8 mouse cellular contexts compared by ENCODE assay signal in genomic region chr9:80068028-80068515, GRCm38 (mm10). TPM values are rescaled to one million over a fixed set of nuclear protein-coding genes. Genes with fewer than 3 reads are reported as not detected.
A peak's percentile ranks its signal among the peaks of the same experiment; 100 is the strongest.
DNase-seq lines count a peak whose midpoint lies in the region; ATAC-seq and TF ChIP-seq lines count a peak whose summit lies in the region.

No protein-coding gene starts in this region.

- no peaks in the 10 kb centered on the region for H3K27me3 ChIP-seq in heart, embryonic 10.5 days (ENCODE audit: insufficient read depth, poor library complexity, severe bottlenecking)
- H3K27me3 ChIP-seq in E14TG2a.4 (ENCODE audit: insufficient read depth, low read length), result no peaks in the 10 kb centered on the region
- H3K27me3 ChIP-seq in forebrain, embryonic 14.5 days (replicated peaks; ENCODE audit: control insufficient read depth, insufficient read depth, low read length), result no peaks in the 10 kb centered on the region
- H3K27me3 ChIP-seq in liver, embryonic 14.5 days (ENCODE audit: control insufficient read depth, insufficient read depth, low read length), result no peaks in the 10 kb centered on the region

- peak overlapping the region; percentile 99 for H3K27ac ChIP-seq in heart, embryonic 10.5 days
- H3K27ac ChIP-seq in forebrain, embryonic 14.5 days (ENCODE audit: low read depth, low read length), result peak overlapping the region; percentile 100
- peak overlapping the region; percentile 49 for H3K27ac ChIP-seq in liver, embryonic 14.5 days

- H3K4me1 ChIP-seq in heart, embryonic 10.5 days, result peaks cover 16% of the 10 kb centered on the region
- H3K4me1 ChIP-seq in E14TG2a.4 (replicated peaks; ENCODE audit: low read depth, low read length), result peaks cover 38% of the 10 kb centered on the region
- H3K4me1 ChIP-seq in forebrain, embryonic 14.5 days (ENCODE audit: control insufficient read depth, insufficient read depth, low read length), result peaks cover 11% of the 10 kb centered on the region
- H3K4me1 ChIP-seq in liver, embryonic 14.5 days (replicated peaks; ENCODE audit: control insufficient read depth in 2 of 2, insufficient read depth in 2 of 2, low read length in 1 of 2), result peaks cover 10 to 15% of the 10 kb centered on the region in 2 experiments

- peak overlapping the region; percentile 54 for H3K4me2 ChIP-seq in forebrain, embryonic 14.5 days (ENCODE audit: low read length)
- H3K4me2 ChIP-seq in liver, embryonic 14.5 days (ENCODE audit: low read depth), result peak overlapping the region; percentile 84

- no peaks in the 10 kb centered on the region for H3K36me3 ChIP-seq in heart, embryonic 10.5 days
- H3K36me3 ChIP-seq in E14TG2a.4 (ENCODE audit: insufficient read depth, low read length), result no peaks in the 10 kb centered on the region
- no peaks in the 10 kb centered on the region for H3K36me3 ChIP-seq in forebrain, embryonic 14.5 days (ENCODE audit: control insufficient read depth, insufficient read depth, low read length)
- H3K36me3 ChIP-seq in liver, embryonic 14.5 days (replicated peaks; ENCODE audit: control insufficient read depth, insufficient read depth, low read depth), result no peaks in the 10 kb centered on the region

- TF ChIP-seq EP300 in liver, embryonic 14.5 days (IDR thresholded peaks at IDR 0.05; ENCODE audit: low read depth), result no peak

- peak overlapping the region; percentile 99 for H3K9ac ChIP-seq in forebrain, embryonic 14.5 days (ENCODE audit: low read length)
- H3K9ac ChIP-seq in liver, embryonic 14.5 days (replicated peaks), result peak overlapping the region; percentile 91

- no peak for DNase-seq in heart, embryonic 10.5 days (ENCODE audit: low spot score)
- no peak for DNase-seq in heart, adult 8-10 months (ENCODE audit: low spot score)
- no peak for DNase-seq in forebrain, embryonic 14.5 days (ENCODE audit: low spot score)
- DNase-seq in liver, embryonic 14.5 days (ENCODE audit: low read depth in 3 of 3, low spot score in 3 of 3), result peak in 1 of 3 experiments; percentile 31
- no peak for DNase-seq in yolk sac, embryonic 10.5 days (ENCODE audit: low spot score)
- DNase-seq in gastrocnemius, postnatal 36 days, result no peak
- DNase-seq in thymus, postnatal 4 days, result no peak

- no peak for ATAC-seq in forebrain, embryonic 14.5 days
- ATAC-seq in liver, embryonic 14.5 days (ENCODE audit: insufficient read depth), result no peak

- WGBS in heart, embryonic 10.5 days, result under 1% methylated on average over 18 of the region's 18 CpGs
- under 1% methylated on average over 18 of the region's 18 CpGs for WGBS in forebrain, embryonic 14.5 days
- under 1% methylated on average over 18 of the region's 18 CpGs for WGBS in liver, embryonic 14.5 days (ENCODE audit: insufficient replicate concordance)

- peaks cover 8% of the 10 kb centered on the region; the same call in 1 of the 2 replicates for H3K9me3 ChIP-seq in heart, embryonic 10.5 days
- H3K9me3 ChIP-seq in E14TG2a.4 (ENCODE audit: low read length), result peaks cover 22% of the 10 kb centered on the region
- H3K9me3 ChIP-seq in forebrain, embryonic 14.5 days (replicated peaks; ENCODE audit: control insufficient read depth, low read length), result no peaks in the 10 kb centered on the region
- no peaks in the 10 kb centered on the region for H3K9me3 ChIP-seq in liver, embryonic 14.5 days (ENCODE audit: control insufficient read depth, low read length)

- no peak for TF ChIP-seq CTCF in E14TG2a.4 (conservative IDR thresholded peaks at IDR 0.05; ENCODE audit: low read length)
- no peak for TF ChIP-seq CTCF in liver, embryonic 14.5 days (IDR thresholded peaks at IDR 0.05; ENCODE audit: low read depth)

- intact Hi-C loops in gastrocnemius, postnatal 36 days (cut with DNase I), result no loop called here

- H3K4me3 ChIP-seq in heart, embryonic 10.5 days, result peak overlapping the region; percentile 91
- H3K4me3 ChIP-seq in E14TG2a.4 (replicated peaks; ENCODE audit: low read length), result peak overlapping the region; percentile 88
- H3K4me3 ChIP-seq in forebrain, embryonic 14.5 days (ENCODE audit: low read depth, low read length), result peak overlapping the region; percentile 86
- H3K4me3 ChIP-seq in liver, embryonic 14.5 days (ENCODE audit: insufficient read depth in 1 of 2, low read depth in 2 of 2, low read length in 2 of 2), result peak overlapping the region; percentile 79 to 98

RNA-seq across cellular contexts. Expression of gene Senp6, which starts 1.4 kb away (rescaled TPM):
- 37.0 and 53.1 TPM in 2 replicates for polyA plus RNA-seq in heart, embryonic 10.5 days (2016; fragmentation: Nextera tagmentation; extraction: Ambion mirVana)
- total RNA-seq in heart, adult 8-10 months (2022), result 10 to 100 TPM; 59.8 to 73.0 (median 66.9) TPM
- 60.0 and 64.4 TPM in 2 replicates for polyA plus RNA-seq in forebrain, embryonic 14.5 days (2014; fragmentation: Nextera tagmentation; extraction: Ambion mirVana)
- polyA plus RNA-seq in liver, embryonic 14.5 days (2012; rRNA removed), result 7.6 and 15.2 TPM in 2 replicates
- polyA plus RNA-seq in liver, embryonic 14.5 days (2014; fragmentation: Nextera tagmentation; extraction: Ambion mirVana), result 14.6 and 17.1 TPM in 2 replicates
- total RNA-seq in gastrocnemius, postnatal 36 days (2021), result 10 to 100 TPM; 42.8 to 48.2 TPM

RNA-seq across cellular contexts. Expression of gene Filip1, which starts 55.4 kb away (rescaled TPM):
- polyA plus RNA-seq in heart, embryonic 10.5 days (2016; fragmentation: Nextera tagmentation; extraction: Ambion mirVana), result 11.7 and 19.0 TPM in 2 replicates
- total RNA-seq in heart, adult 8-10 months (2022), result 100 to 1,000 TPM; 107 to 134 (median 116) TPM
- polyA plus RNA-seq in forebrain, embryonic 14.5 days (2014; fragmentation: Nextera tagmentation; extraction: Ambion mirVana), result 2.5 and 2.9 TPM in 2 replicates
- 0.17 and 0.29 TPM in 2 replicates for polyA plus RNA-seq in liver, embryonic 14.5 days (2012; rRNA removed)
- 0.37 and 0.66 TPM in 2 replicates for polyA plus RNA-seq in liver, embryonic 14.5 days (2014; fragmentation: Nextera tagmentation; extraction: Ambion mirVana)
- total RNA-seq in gastrocnemius, postnatal 36 days (2021), result 100 to 1,000 TPM in 1 of 2 experiments, 10 to 100 TPM in 1; 78.1 to 103 TPM

Comparison
In these comparisons a context has a peak if more than half of its experiments do, and no peak if none do; other contexts are left out.
1. H3K27ac ChIP-seq: peak in every context shown above with its lines; median percentile 100 in forebrain, embryonic 14.5 days; 99 in heart, embryonic 10.5 days; 49 in liver, embryonic 14.5 days.